Mouse (Mus musculus) CH12.LX (cell line): ENCODE results near the gene Epha2. TPM values are rescaled to one million over a fixed set of nuclear protein-coding genes. Genes with fewer than 3 reads are reported as not detected.

Experiments used
- DNase-seq: peaks from one replicate; pipeline ENCODE4 v3.0.0-alpha.2; 2013; ENCODE audit errors: extremely low read depth
- H3K27ac ChIP-seq: 2 replicates; pipeline ENCODE4 v1.5.1; 2012; ENCODE audit warnings: low read depth, mild to moderate bottlenecking, control low read depth, moderate library complexity; ENCODE audit not compliant: insufficient read depth
- H3K27me3 ChIP-seq: replicated peaks from 2 replicates; pipeline ENCODE3; 2012; ENCODE audit warnings: inconsistent platforms
- H3K36me3 ChIP-seq, 2 experiments: replicated peaks in 1 of 2; 2 replicates each; pipeline versions ENCODE3 to v1.6.1; 2012; ENCODE audit warnings: inconsistent platforms in 1 of 2, low read length in 1 of 2, mild to moderate bottlenecking in 1 of 2, mixed read lengths in 1 of 2, moderate library complexity in 1 of 2; ENCODE audit not compliant: control insufficient read depth in 1 of 2, insufficient read depth in 1 of 2
- H3K4me1 ChIP-seq, 2 experiments: 2 replicates each; pipeline ENCODE4 v1.6.1; 2012; ENCODE audit warnings: inconsistent platforms in 1 of 2, moderate library complexity in 1 of 2; ENCODE audit not compliant: insufficient read depth in 2 of 2, control insufficient read depth in 1 of 2
- H3K4me2 ChIP-seq: 2 replicates; pipeline ENCODE4 v1.6.1; 2012; ENCODE audit warnings: low read depth, mild to moderate bottlenecking, control low read depth; ENCODE audit not compliant: poor library complexity, insufficient read depth, severe bottlenecking
- H3K4me3 ChIP-seq, 3 experiments: fragments of 150-350 bp in 1 of 3; sonication (generic) in 1 of 3; replicated peaks in 1 of 3; 2 replicates each; pipeline versions ENCODE3 to v1.5.1; 2011 to 2012; ENCODE audit warnings: low read depth in 2 of 3, low read length in 2 of 3, mild to moderate bottlenecking in 2 of 3, moderate library complexity in 2 of 3, control low read depth in 1 of 3, improper control_type of control experiment in 1 of 3, inconsistent platforms in 1 of 3, mixed read lengths in 1 of 3; ENCODE audit not compliant: poor library complexity in 1 of 3
- H3K79me2 ChIP-seq: replicated peaks from 2 replicates; pipeline ENCODE4 v1.6.1; 2012; ENCODE audit warnings: mild to moderate bottlenecking, moderate library complexity; ENCODE audit not compliant: control insufficient read depth, poor library complexity, insufficient read depth, severe bottlenecking; ENCODE audit errors: extremely low read depth
- H3K9ac ChIP-seq: 2 replicates; pipeline ENCODE4 v1.6.1; 2012; ENCODE audit warnings: low read depth, mild to moderate bottlenecking, control low read depth, moderate library complexity; ENCODE audit not compliant: insufficient read depth
- H3K9me3 ChIP-seq: replicated peaks from 2 replicates; pipeline ENCODE3; 2012; ENCODE audit warnings: low read length, inconsistent platforms, mixed read lengths
- BHLHE40 ChIP-seq: IDR thresholded peaks from 2 replicates; pipeline ENCODE4 v1.6.1; 2011; ENCODE audit warnings: mild to moderate bottlenecking, low read depth, low read length, improper control_type of control experiment
- CHD2 ChIP-seq: IDR thresholded peaks from 2 replicates; pipeline ENCODE4 v1.6.1; 2011; ENCODE audit warnings: low read length, improper control_type of control experiment
- CTCF ChIP-seq, 2 experiments: IDR thresholded peaks in 1 of 2; conservative IDR thresholded peaks in 1 of 2; 2 replicates each; pipeline ENCODE4 v1.5.1; 2011 to 2012; ENCODE audit warnings: low read depth in 2 of 2, low read length in 2 of 2, improper control_type of control experiment in 1 of 2, inconsistent platforms in 1 of 2, mild to moderate bottlenecking in 1 of 2, moderate library complexity in 1 of 2
- EP300 ChIP-seq: IDR thresholded peaks from 2 replicates; pipeline ENCODE4 v1.6.1; 2011; ENCODE audit warnings: low read length, improper control_type of control experiment
- IRF4 ChIP-seq: IDR thresholded peaks from 2 replicates; pipeline ENCODE4 v1.6.1; 2014; ENCODE audit warnings: low read depth, mild to moderate bottlenecking, inconsistent platforms, low read length, improper control_type of control experiment
- MAFK ChIP-seq: IDR thresholded peaks from 2 replicates; pipeline ENCODE4 v1.6.1; 2011; ENCODE audit warnings: low read length, improper control_type of control experiment; ENCODE audit not compliant: insufficient replicate concordance
- MEF2A ChIP-seq: IDR thresholded peaks from 2 replicates; pipeline ENCODE4 v1.6.1; 2014; ENCODE audit warnings: low read depth, mild to moderate bottlenecking, inconsistent platforms, low read length, improper control_type of control experiment, borderline replicate concordance
- MXI1 ChIP-seq: IDR thresholded peaks from 2 replicates; pipeline ENCODE4 v1.6.1; 2011; ENCODE audit warnings: mild to moderate bottlenecking, low read depth, low read length, improper control_type of control experiment
- MYC ChIP-seq: IDR thresholded peaks from 2 replicates; pipeline ENCODE4 v1.6.1; 2011; ENCODE audit warnings: low read depth, mild to moderate bottlenecking, improper control_type of control experiment, low read length
- RAD21 ChIP-seq: IDR thresholded peaks from 2 replicates; pipeline ENCODE4 v1.6.1; 2011; ENCODE audit warnings: low read depth, mild to moderate bottlenecking, low read length, improper control_type of control experiment, moderate library complexity
- SIN3A ChIP-seq: IDR thresholded peaks from 2 replicates; pipeline ENCODE4 v1.6.1; 2012; ENCODE audit warnings: low read length, improper control_type of control experiment, inconsistent platforms
- TCF12 ChIP-seq: IDR thresholded peaks from 2 replicates; pipeline ENCODE4 v1.6.1; 2014; ENCODE audit warnings: low read depth, mild to moderate bottlenecking, inconsistent platforms, low read length, improper control_type of control experiment
- UBTF ChIP-seq: IDR thresholded peaks from 2 replicates; pipeline ENCODE4 v1.6.1; 2012; ENCODE audit warnings: low read depth, mild to moderate bottlenecking, inconsistent platforms, low read length, improper control_type of control experiment, moderate library complexity
- USF2 ChIP-seq: conservative IDR thresholded peaks from 2 replicates; pipeline ENCODE4 v1.6.1; 2011; ENCODE audit warnings: low read depth, low read length, improper control_type of control experiment
- ZMIZ1 ChIP-seq: IDR thresholded peaks from 2 replicates; pipeline ENCODE4 v1.6.1; 2012; ENCODE audit warnings: low read depth, mild to moderate bottlenecking, inconsistent platforms, low read length, improper control_type of control experiment
- dilution Hi-C: fragments of 300-500 bp; cut with MboI; formaldehyde crosslinking; loops from 2 replicates; pipeline ENCODE4 v1.14.3; 2020; ENCODE audit warnings: low sequenced_read_pairs; ENCODE audit not compliant: extremely low pct_unique_long_range_greater_than_20kb, extremely low pct_ligation_motif_present
- in situ Hi-C: fragments of 300-500 bp; cut with MboI; formaldehyde crosslinking; loops from 3 replicates; pipeline ENCODE4 v1.14.3; 2019; ENCODE audit warnings: low sequenced_read_pairs, low pct_ligation_motif_present, low pct_unique_long_range_greater_than_20kb, mixed read lengths
- polyA plus RNA-seq: library from polyadenylated mRNA; unstranded; fragments of >175 nt; gene quantifications from 2 replicates; pipeline ENCODE4 v1.2.1, GENCODE M21; 2012; ENCODE audit warnings: low read depth; ENCODE audit not compliant: insufficient read length
- total RNA-seq, 2 experiments: library from RNA; depleted of rRNA; stranded (reverse); fragments of 300-350 nt in 1 of 2; fragments of >200 nt in 1 of 2; gene quantifications; 2 replicates each; pipeline ENCODE4 v1.2.3; 2012 to 2014

Gene Epha2
- total and polyA plus RNA-seq, 3 experiments = 0.55 to 0.81 (median 0.67) TPM

- peaks cover 6 to 15% of the 10 kb centered on the region in 2 experiments; a peak in 3 of 4 replicates for H3K4me1 ChIP-seq
- peaks cover 17% of the 10 kb centered on the region for H3K9me3 ChIP-seq
- H3K9ac ChIP-seq = no peak overlapping the region
- no peaks in the 10 kb centered on the region for H3K79me2 ChIP-seq
- no peak overlapping the region for H3K4me2 ChIP-seq
- dilution Hi-C loops = no loop called here
- peak; percentile 21 for DNase-seq
- in situ Hi-C loops = no loop called here
- no peak overlapping the region for H3K27ac ChIP-seq
- no peak overlapping the region for H3K4me3 ChIP-seq
- H3K27me3 ChIP-seq = peaks cover 26% of the 10 kb centered on the region
- TF ChIP-seq USF2 (no peak), RAD21 (no peak), IRF4 (no peak), UBTF (no peak), MAFK (no peak), BHLHE40 (no peak), MXI1 (no peak), EP300 (no peak), CTCF (conservative IDR thresholded peaks at IDR 0.05 in 1 of 2, IDR thresholded peaks at IDR 0.05 in 1 of 2; ENCODE audit: low read depth in 2 of 2, low read length in 2 of 2) (no peak), ZMIZ1 (no peak), MYC (no peak), MEF2A (no peak), TCF12 (no peak)
- H3K36me3 ChIP-seq = no peaks in the 10 kb centered on the region
These were observed 32.0 kb upstream of the Epha2 start for GRCm38 (mm10) chr4:141269080-141269479.

- H3K4me3 ChIP-seq = no peak overlapping the region
- TF ChIP-seq SIN3A (no peak), CHD2 (no peak)
- DNase-seq = no peak
- H3K27me3 ChIP-seq = peaks cover 35% of the 10 kb centered on the region
- no peak overlapping the region for H3K4me2 ChIP-seq
- no peak overlapping the region for H3K9ac ChIP-seq
- peaks cover 6 to 16% of the 10 kb centered on the region in 2 experiments for H3K4me1 ChIP-seq
- no peaks in the 10 kb centered on the region for H3K36me3 ChIP-seq
- dilution Hi-C loops (no loop called here), in situ Hi-C loops (no loop called here)
- H3K9me3 ChIP-seq = peaks cover 17% of the 10 kb centered on the region
- no peak overlapping the region for H3K27ac ChIP-seq
- H3K79me2 ChIP-seq = no peaks in the 10 kb centered on the region
These were observed 30.7 kb upstream of the Epha2 start for GRCm38 (mm10) chr4:141270201-141270940.
